Mouse (Mus musculus): ENCODE data around the gene Pard6b. TPM values are rescaled to one million over a fixed set of nuclear protein-coding genes. Genes with fewer than 3 reads are reported as not detected.

The Pard6b gene
- polyA plus RNA-seq, 1 experiment from 2014 or later = 10.4 TPM

DNA sequence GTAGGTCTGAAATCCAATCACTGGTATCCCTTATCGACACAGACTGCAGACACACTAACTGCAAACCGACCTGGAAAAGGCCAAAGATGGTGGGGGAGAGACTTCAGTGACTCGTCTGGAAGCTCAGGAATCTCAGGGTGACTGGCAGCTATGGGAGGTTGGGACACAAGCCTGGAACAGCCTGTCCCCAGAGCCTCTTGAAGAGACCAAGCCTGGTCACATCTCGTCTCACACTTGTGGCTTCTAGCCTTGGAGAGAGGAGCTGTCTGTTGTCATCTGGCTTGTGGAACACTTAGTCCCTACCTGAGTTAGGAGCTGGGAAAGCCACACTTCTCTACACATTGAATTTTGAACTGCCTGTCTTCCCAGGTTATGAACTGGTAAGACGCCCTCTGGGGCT is 10.4 kb upstream of the Pard6b start:
- Histone ChIP-seq H3K27ac (0 out of 2 replicates have a peak overlapping the region, but pooled peaks have one; percentile 7), H3K27me3 (ENCODE audit: poor library complexity, severe bottlenecking) (no peaks in the 10 kb centered on the region), H3K4me1 (peaks cover 36% of the 10 kb centered on the region), H3K4me3 (no peak overlapping the region), H3K9me3 (no peaks in the 10 kb centered on the region), H3K36me3 (replicated peaks) (no peaks in the 10 kb centered on the region)
- no peak for DNase-seq (ENCODE audit: extremely low spot score, low spot score)
- WGBS = 58% methylated on average over 5 of the region's 5 CpGs

GRCm38 (mm10) chr2:168072436-168073131 is 8.2 kb upstream of the Pard6b start:
- H3K36me3 ChIP-seq (replicated peaks) = no peaks in the 10 kb centered on the region
- peak overlapping the region; percentile 10; the same call in 1 of the 2 replicates for H3K4me3 ChIP-seq
- no peak for DNase-seq (ENCODE audit: extremely low spot score, low spot score)
- peaks cover 27% of the 10 kb centered on the region for H3K4me1 ChIP-seq
- H3K27ac ChIP-seq = peak overlapping the region; percentile 76
- 13% methylated on average over 12 of the region's 12 CpGs for WGBS
- 0 out of 2 replicates have a peak, but pooled peaks cover 4% of the 10 kb centered on the region for H3K27me3 ChIP-seq (ENCODE audit: poor library complexity, severe bottlenecking)
- no peaks in the 10 kb centered on the region for H3K9me3 ChIP-seq

DNA sequence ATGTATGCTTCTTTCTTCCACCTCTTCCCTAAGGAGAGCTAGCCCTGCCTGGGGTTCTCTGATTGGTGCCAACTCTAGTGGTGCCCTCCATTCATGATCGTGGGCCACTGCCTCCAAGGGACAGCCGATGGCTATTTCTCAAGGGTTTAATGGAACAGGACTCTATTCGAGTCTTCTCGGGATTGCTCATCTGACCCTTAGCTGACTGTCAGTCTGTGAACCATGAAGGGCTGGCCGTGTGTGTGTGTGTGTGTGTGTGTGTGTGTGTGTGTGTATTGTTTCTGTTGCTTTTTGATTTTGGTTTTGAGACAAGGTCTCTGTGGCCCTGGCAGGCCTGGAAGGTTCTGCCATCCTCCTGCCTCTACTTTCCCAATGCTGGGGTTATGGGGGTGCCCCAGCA is 7.1 kb upstream of the Pard6b start:
- peaks cover 11% of the 10 kb centered on the region for H3K27me3 ChIP-seq (ENCODE audit: poor library complexity, severe bottlenecking)
- DNase-seq (ENCODE audit: extremely low spot score, low spot score) = no peak
- peaks cover 38% of the 10 kb centered on the region for H3K4me1 ChIP-seq
- 76% methylated on average over 5 of the region's 5 CpGs for WGBS
- no peaks in the 10 kb centered on the region for H3K36me3 ChIP-seq (replicated peaks)
- H3K9me3 ChIP-seq = no peaks in the 10 kb centered on the region
- H3K4me3 ChIP-seq = no peak overlapping the region
- H3K27ac ChIP-seq = no peak overlapping the region

- Histone ChIP-seq H3K36me3 (replicated peaks) (no peaks in the 10 kb centered on the region), H3K4me3 (no peak overlapping the region), H3K9me3 (no peaks in the 10 kb centered on the region), H3K27me3 (ENCODE audit: poor library complexity, severe bottlenecking) (peaks cover 19% of the 10 kb centered on the region), H3K4me1 (peaks cover 41% of the 10 kb centered on the region), H3K27ac (no peak overlapping the region)
- 62% methylated on average over 3 of the region's 3 CpGs for WGBS
- DNase-seq (ENCODE audit: extremely low spot score, low spot score) = no peak
Observed at GRCm38 (mm10) chr2:168074457-168074856, 6.3 kb upstream of the Pard6b start.

DNA sequence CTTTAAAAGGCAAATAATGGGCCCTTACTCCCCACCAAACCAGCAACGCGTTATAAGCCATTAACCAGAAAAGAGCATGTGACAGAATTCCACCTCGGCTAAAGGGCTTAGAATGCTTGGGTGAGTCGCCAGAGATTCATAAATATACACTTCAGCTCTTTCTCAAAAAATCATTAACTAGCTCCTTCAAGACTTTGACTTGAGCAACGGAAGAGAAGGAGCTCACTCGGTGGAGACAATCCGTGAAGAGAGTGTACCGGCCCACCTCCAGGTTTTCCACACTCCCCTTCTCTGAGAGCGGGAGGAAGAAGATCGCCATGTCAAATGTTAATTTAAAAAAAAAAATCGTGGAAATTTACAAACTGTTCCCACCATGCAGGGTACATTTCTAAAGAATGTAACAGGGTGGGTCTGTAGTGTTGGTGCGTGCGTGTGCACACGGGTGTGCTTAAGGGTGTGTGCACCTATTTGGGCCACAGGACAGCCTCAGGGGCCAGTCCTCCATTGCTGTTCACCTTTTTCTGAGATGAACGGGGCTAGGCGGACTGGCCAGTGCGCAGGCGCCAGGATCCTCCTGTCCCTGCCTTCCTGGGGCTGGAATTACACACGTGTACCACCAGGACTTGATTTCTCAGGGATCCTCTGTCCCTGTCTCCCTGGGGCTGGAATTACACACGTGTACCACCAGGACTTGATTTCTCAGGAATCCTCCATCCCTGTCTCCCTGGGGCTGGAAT is 3.8 kb upstream of the Pard6b start:
- no peaks in the 10 kb centered on the region for H3K9me3 ChIP-seq

DNA sequence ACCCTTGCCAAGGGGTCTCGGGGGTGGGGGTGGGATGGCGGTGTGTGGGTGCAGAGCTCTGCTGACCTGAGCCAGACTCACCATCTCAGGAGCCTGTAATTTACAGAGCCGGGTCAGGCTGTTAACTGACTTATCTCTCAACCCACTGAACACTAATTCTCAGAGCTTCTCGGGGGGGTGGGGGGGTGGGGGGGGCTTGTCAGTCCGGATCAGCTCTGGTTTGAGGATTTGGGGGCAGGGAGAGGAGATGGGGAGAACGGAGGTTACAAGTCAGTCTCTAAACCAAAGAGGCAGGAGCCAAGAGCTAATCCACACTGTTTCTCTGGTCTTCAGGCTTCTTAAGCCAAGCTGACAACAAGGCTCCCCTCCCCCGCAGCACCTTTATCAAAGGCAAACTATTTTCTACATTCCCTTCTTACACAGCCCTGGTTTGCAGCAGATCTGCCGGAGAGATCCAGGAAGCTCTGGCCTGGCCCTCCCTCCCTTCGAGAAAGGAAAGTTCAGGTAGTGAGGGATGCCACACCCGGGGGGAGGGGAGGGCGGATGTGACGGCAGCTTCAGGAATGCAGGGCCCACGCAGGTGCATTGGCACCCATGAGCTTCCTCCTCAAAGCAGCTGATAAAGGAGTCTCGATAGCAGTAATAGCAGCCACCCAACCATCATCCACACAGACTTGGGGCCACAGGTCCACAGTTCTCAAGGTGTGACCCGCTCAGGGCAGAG is 2.5 kb upstream of the Pard6b start:
- 42% methylated on average over 15 of the region's 15 CpGs for WGBS
- no peak overlapping the region for H3K27ac ChIP-seq
- DNase-seq (ENCODE audit: extremely low spot score, low spot score) = no peak

More for the DNA sequence above, 3.8 kb upstream of the Pard6b start:
- H3K27ac ChIP-seq = no peak overlapping the region
- peaks cover 33% of the 10 kb centered on the region for H3K27me3 ChIP-seq (ENCODE audit: poor library complexity, severe bottlenecking)
- no peaks in the 10 kb centered on the region for H3K36me3 ChIP-seq (replicated peaks)
- peaks cover 56% of the 10 kb centered on the region for H3K4me1 ChIP-seq
- WGBS = 84% methylated on average over 20 of the region's 20 CpGs
- no peak for DNase-seq (ENCODE audit: extremely low spot score, low spot score)
- no peak overlapping the region for H3K4me3 ChIP-seq

GRCm38 (mm10) chr2:168081299-168081932 is 612 bp downstream of the Pard6b start:
- Histone ChIP-seq H3K27ac (peak overlapping the region; percentile 94), H3K27me3 (ENCODE audit: poor library complexity, severe bottlenecking) (peaks cover 49% of the 10 kb centered on the region), H3K9me3 (no peaks in the 10 kb centered on the region), H3K36me3 (replicated peaks) (no peaks in the 10 kb centered on the region), H3K4me1 (peaks cover 48% of the 10 kb centered on the region), H3K4me3 (peak overlapping the region; percentile 88)
- WGBS = under 1% methylated on average over 49 of the region's 49 CpGs
- DNase-seq (ENCODE audit: extremely low spot score, low spot score) = peak; percentile 41

More for the DNA sequence above, 2.5 kb upstream of the Pard6b start:
- Histone ChIP-seq H3K36me3 (replicated peaks) (no peaks in the 10 kb centered on the region), H3K9me3 (no peaks in the 10 kb centered on the region), H3K4me1 (peaks cover 53% of the 10 kb centered on the region), H3K27me3 (ENCODE audit: poor library complexity, severe bottlenecking) (peaks cover 45% of the 10 kb centered on the region), H3K4me3 (no peak overlapping the region)

DNA sequence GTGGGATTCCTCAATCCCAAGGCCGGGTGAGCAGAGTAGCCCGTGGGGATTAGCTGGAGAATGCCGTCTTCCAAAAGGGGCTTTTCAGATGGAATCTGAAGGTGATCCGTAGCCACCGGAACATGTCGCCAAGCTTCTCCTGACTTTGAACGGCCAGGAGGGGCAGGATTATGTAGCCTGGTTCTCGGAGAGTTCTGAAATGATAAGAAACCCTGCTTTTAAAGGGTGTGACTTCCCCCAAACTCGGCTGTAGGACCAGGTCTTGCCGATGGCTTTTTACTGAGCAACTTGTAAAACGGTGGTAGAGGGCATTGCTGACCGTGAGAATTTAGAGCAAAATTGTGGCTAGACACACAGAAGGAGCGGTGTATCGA is 1.1 kb downstream of the Pard6b start:
- H3K4me1 ChIP-seq = peaks cover 48% of the 10 kb centered on the region
- 5% methylated on average over 14 of the region's 14 CpGs for WGBS

DNA sequence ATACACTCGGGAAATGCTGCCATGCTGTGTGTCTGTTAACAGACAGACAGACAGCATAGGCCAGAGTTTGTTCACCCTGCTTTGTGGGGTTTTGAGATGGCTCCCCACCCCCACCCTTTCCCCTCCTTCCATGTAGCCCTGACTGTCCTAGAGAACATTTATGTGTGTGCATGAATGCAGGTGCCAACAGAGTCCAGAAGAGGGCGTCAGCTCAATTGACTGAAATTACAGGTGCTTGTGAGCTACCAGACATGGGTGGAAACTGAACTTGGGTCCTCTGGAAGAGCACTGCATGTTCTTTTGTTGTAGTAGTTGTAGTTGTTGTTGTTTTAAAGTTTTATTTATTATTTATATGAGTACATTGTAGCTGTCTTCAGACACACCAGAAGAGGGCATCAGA is 2.8 kb downstream of the Pard6b start:
- DNase-seq (ENCODE audit: extremely low spot score, low spot score) = no peak
- peaks cover 13% of the 10 kb centered on the region for H3K36me3 ChIP-seq (replicated peaks)
- peaks cover 35% of the 10 kb centered on the region for H3K4me1 ChIP-seq
- 80% methylated on average over 2 of the region's 2 CpGs for WGBS
- no peaks in the 10 kb centered on the region for H3K9me3 ChIP-seq
- H3K4me3 ChIP-seq = no peak overlapping the region
- H3K27me3 ChIP-seq (ENCODE audit: poor library complexity, severe bottlenecking) = peaks cover 39% of the 10 kb centered on the region
- H3K27ac ChIP-seq = no peak overlapping the region

More for the DNA sequence above, 1.1 kb downstream of the Pard6b start:
- H3K9me3 ChIP-seq = no peaks in the 10 kb centered on the region
- no peaks in the 10 kb centered on the region for H3K36me3 ChIP-seq (replicated peaks)
- peak overlapping the region; percentile 94 for H3K27ac ChIP-seq
- peak overlapping the region; percentile 88 for H3K4me3 ChIP-seq
- DNase-seq (ENCODE audit: extremely low spot score, low spot score) = no peak
- peaks cover 49% of the 10 kb centered on the region for H3K27me3 ChIP-seq (ENCODE audit: poor library complexity, severe bottlenecking)

GRCm38 (mm10) chr2:168084228-168084627 is 3.4 kb downstream of the Pard6b start:
- 93% methylated on average over 7 of the region's 7 CpGs for WGBS
- no peak overlapping the region for H3K27ac ChIP-seq
- H3K27me3 ChIP-seq (ENCODE audit: poor library complexity, severe bottlenecking) = peaks cover 33% of the 10 kb centered on the region

GRCm38 (mm10) chr2:168085621-168086265 is 4.9 kb downstream of the Pard6b start:
- H3K36me3 ChIP-seq (replicated peaks) = peaks cover 33% of the 10 kb centered on the region
- H3K4me3 ChIP-seq = no peak overlapping the region
- H3K4me1 ChIP-seq = peaks cover 21% of the 10 kb centered on the region
- no peak overlapping the region for H3K27ac ChIP-seq
- 75% methylated on average over 10 of the region's 10 CpGs for WGBS
- H3K27me3 ChIP-seq (ENCODE audit: poor library complexity, severe bottlenecking) = peaks cover 27% of the 10 kb centered on the region
- no peak for DNase-seq (ENCODE audit: extremely low spot score, low spot score)
- H3K9me3 ChIP-seq = no peaks in the 10 kb centered on the region

More at GRCm38 (mm10) chr2:168084228-168084627, 3.4 kb downstream of the Pard6b start:
- DNase-seq (ENCODE audit: extremely low spot score, low spot score) = no peak
- Histone ChIP-seq H3K36me3 (replicated peaks) (peaks cover 18% of the 10 kb centered on the region), H3K4me1 (peaks cover 33% of the 10 kb centered on the region), H3K4me3 (no peak overlapping the region), H3K9me3 (no peaks in the 10 kb centered on the region)

GRCm38 (mm10) chr2:168086318-168086717 is 5.5 kb downstream of the Pard6b start:
- no peak overlapping the region for H3K27ac ChIP-seq
- DNase-seq (ENCODE audit: extremely low spot score, low spot score) = no peak
- peaks cover 17% of the 10 kb centered on the region for H3K4me1 ChIP-seq
- H3K4me3 ChIP-seq = no peak overlapping the region
- H3K36me3 ChIP-seq (replicated peaks) = peaks cover 39% of the 10 kb centered on the region
- peaks cover 23% of the 10 kb centered on the region for H3K27me3 ChIP-seq (ENCODE audit: poor library complexity, severe bottlenecking)
- no peaks in the 10 kb centered on the region for H3K9me3 ChIP-seq
- 81% methylated on average over 6 of the region's 6 CpGs for WGBS
